Mouse (Mus musculus) kidney, postnatal 4 days (tissue): Measurements from ENCODE around the gene 1520401A03Rik.

ENCODE experiments used
- DNase-seq, 2 experiments: peaks; one replicate each; pipeline ENCODE4 v3.0.0; 2021; ENCODE audit warnings: mixed read lengths in 2 of 2

The 1520401A03Rik gene

DNA sequence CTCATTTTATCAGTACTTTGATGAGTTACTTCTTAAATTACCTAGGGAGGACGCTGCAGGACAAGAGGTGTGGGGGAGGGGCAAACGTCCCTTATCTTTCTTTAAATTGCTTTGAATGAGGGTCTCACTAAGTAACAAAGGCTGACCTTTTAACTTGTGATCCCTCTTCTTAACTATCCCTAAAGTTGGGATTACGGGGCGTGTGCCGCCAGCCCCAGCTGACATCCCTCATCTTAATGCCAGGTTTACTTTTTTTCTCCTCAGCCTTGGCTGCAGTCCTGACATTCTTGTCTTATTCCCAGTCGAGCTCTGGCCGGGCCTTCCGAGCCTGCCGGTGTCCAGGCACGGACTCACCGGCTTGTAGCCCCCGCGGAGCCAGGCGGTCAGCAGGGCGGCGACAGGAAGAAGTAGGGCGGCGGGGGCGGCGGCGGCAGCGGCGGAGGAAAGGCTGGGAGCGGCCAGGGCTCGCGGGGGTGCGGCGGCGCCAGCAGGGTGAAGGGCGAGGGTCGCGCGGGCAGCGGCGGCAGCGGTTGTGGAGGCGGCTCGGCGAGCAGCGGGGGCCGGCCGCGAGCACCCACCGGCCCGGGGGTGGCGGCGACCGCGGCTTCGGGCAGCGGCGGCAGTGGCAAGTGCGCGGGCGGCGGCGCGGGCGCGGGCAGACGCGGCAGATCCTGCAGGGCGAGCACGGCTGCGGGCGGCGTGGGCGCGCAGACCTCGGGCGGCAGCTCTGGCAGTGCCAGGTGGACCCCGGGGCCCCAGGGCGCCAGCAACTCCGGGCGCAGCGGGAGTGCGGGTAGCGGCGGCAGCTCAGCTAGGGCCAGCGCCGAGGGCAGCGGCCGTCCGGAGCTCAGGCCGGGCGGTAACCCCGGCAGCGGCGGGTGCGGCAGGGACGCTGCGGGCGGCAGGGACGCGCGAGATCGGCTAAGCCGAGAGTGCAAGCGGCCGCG is 23.2 kb downstream of the 1520401A03Rik start:
- DNase-seq = peak; percentile 52 to 67

DNA sequence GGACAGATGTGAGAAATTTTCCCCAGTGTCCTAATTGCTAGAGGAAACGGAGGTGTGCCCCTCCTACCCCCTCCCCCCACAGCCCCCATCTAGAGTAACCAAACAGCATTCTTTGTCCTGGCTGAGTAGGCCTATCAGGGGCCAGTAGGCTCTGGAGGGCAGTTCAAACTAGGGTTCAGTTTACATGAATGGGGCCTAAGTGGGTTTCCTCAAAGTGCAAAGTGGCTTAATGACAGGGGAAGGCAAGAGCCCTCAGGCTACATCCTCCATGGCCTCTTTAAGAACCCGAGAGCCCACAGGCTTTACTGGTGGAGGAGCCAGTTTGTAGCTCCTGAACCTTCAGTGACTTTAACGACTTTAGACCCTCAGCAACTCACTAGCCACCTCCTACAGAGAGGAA is 26.8 kb downstream of the 1520401A03Rik start:
- no peak for DNase-seq

DNA sequence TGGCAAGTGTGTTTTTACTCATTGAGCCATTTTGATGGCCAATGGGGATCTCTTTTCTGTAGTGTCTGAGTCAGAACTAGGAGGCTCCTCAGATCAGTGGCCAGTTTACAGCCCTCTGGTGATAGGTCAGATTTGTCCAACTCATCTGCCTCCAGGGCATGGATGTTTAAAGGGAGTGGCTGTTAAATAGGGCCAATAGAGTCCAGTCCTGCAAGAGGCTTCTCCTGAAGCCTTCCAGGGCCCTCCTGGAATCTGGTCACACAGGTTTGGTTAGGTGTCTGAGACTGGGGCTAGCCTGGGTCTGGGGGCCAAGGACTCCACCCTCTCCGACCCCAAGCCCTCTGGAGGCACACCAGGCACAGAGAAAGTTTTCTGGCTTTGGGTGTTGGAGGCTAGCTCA is 28.1 kb downstream of the 1520401A03Rik start:
- DNase-seq = no peak

DNA sequence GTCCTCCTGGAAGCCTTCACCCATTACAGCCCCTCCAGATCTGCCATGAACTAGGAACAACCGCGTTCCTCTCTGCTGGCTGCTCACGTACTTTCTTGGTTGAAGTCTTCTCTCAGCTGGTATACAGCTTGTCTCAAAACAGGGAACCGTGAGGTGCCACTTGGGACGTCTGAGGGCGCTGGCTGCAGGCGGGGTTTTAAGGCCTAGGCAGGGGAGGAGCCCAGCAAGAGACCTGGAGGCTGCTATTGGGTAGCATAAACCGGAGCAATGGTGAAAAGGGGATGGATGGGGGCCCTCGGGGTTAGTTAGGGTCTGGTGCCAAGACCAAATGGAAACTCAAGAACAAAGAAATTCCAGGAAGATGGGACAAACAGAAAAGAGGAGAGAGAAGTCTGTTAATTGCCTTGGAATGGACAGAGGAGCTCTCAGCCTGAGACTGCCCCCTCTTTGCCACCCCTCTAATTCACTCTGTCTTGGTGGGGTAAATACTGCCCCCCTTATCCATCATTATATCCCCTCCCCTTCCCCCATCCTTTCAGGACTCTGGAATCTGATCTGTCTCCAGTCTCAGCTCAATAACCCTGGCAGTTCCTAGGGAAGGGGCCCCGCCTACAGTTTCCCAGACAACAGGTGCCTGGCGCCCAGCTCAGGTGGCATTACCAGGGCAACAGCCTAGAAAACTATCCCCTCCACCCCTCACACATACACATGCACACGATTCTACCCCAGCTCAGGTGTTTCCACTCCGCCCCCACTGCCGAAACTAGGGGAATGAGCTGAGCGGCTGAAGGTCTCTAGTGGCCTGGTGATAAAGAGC is 38.5 kb downstream of the 1520401A03Rik start, which contains the start of gene Cldn9:
Gene Cldn9, minus strand, starts transcription at position 171 of the 817 bp plus-strand sequence.
- DNase-seq = peak; percentile 66 to 76

DNA sequence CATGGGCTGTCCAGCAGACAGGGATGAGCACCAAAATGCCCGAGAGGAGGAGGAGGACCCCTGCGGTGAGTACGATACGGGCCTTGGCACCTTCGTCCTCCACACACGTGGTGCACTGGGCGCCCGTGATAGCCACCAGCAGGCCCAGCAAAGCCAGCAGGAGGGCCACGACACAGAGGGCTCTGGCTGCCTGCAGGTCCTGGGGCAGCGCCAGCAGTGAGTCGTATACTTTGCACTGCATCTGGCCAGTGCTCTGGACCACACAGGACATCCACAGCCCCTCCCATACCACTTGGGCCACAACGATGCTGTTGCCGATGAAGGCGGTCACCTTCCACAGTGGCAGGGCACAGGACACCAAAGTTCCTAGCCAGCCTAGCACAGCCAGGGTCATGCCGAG is 39.4 kb downstream of the 1520401A03Rik start:
- no peak for DNase-seq

DNA sequence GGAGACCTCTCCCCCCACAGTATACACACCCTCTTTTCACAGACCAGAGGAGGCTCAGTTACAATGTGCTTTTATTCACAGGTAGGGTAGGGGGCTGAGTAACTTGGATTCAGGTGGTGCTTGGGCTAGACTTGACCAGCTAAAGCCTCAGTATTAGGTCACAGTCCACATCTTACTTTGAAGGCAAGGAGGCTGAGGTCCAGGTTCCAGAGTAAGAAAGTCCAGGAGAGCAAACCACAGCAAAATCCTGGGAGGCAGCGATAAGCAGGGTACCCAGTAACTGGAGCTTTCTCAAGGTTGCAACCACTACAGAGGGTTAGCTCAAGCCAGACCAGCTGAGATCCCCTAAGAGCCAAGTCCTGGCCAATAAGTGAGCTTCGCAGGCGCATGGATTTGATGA is 40.1 kb downstream of the 1520401A03Rik start:
- no peak for DNase-seq

DNA sequence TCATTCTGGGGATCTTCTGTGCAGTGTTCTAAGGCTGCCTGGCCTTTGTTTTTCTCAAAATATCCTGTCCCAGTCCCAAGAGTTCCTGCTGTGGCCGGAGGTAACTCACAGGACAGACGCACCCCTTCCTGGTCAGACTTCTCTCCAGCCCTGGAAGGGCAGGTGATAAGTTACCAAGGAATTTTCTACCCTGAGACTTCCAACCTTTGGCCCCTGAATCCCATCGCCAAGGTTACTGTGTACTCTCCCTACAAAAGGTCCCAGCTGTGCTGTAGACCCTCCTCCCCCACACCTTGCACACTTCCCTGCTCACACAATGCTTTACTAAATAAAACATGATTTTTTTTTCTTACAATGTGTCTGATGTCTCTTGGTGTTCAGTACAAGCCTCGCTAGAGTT is 40.5 kb downstream of the 1520401A03Rik start:
- DNase-seq = no peak

DNA sequence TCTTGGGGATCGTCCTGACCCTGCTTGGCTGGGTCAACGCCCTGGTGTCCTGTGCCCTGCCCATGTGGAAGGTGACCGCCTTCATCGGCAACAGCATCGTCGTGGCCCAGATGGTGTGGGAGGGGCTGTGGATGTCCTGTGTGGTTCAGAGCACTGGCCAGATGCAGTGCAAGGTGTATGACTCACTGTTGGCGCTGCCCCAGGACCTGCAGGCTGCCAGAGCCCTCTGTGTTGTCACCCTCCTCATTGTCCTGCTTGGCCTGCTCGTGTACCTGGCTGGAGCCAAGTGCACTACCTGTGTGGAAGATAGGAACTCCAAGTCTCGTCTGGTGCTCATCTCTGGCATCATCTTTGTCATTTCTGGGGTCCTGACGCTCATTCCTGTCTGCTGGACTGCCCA is 41.5 kb downstream of the 1520401A03Rik start:
- DNase-seq = no peak

DNA sequence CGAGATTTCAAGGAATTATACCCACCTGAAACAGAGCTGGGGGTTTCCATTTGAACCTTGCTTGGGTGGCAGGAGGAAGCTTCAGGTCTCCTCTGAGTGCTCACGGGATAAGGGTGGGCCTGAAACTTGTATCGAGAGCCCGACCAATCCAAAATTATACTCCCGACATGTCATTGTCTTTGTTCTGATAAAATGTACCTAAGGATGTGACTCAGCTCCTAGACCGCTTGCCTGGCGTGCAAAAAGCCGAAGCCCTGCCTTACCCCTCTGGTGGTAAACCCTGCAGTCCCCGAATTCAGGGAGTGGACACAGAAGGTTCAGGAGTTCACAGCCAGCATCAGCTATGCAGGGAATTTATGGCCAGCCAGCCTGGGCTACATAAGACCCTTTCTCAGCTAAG is 42.2 kb downstream of the 1520401A03Rik start:
- no peak for DNase-seq

DNA sequence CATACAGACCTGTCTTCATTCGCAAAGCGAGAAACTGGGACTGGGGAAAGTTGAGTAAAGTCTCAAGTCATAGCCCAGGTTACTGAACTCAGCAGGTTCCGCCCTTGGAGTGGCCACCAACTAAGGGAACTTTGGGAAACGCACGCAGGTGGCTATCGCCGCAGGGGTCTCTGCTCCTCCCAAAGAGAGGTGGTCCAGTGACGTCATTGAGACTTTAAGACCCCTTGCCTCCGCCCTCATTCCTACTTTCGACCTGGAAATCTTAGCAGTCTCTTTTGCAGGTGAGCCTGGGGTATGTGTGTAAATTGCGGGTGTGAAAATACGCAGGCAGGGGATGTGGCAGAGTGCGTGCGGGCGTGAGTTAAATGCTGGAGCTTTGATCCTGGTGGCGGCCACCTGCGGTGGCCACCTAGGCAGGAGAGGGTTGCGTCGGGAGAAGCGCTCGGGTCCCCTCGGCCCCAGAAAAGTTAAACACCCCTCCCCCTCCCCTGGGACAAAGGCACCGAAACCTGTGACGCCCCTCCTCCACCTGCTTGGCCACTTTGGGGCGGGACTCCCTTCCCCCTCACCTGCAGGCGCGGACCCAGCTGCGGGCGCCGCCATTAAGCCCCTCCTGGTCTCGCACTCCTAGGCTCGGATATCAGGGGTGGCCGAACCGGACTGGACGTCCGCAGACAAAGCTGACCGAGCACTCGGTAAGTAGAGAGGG is 43.3 kb downstream of the 1520401A03Rik start, which contains the start of gene Cldn6:
Gene Cldn6, plus strand, starts transcription at position 123 of the 709 bp plus-strand sequence.
- DNase-seq = peak; percentile 53 to 70

DNA sequence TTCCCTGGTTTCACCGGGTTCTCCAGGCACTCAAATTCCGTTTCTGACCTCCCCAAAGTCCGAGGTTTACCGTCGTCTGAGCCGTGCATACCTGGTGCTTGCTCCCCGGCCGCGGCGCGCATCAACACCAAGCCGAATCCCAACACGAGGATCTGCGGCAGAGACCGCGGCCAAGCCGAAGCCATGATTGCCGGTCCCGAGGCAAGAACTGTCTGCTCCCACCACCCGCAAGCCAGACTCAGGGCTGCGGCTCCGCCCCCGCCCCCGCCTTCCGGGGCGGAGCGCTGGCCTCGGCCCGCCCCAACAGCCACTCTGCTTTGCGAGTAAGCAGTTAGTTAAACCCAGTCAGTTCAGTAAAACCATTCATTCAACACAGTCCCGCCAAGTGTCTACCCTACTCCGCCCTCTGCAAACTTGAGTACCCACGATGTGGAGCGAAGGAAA is 45.3 kb downstream of the 1520401A03Rik start, which contains the start of gene Tnfrsf12a:
Gene Tnfrsf12a, minus strand, starts transcription at position 233 of the 444 bp plus-strand sequence.
- peak; percentile 85 to 91 for DNase-seq

DNA sequence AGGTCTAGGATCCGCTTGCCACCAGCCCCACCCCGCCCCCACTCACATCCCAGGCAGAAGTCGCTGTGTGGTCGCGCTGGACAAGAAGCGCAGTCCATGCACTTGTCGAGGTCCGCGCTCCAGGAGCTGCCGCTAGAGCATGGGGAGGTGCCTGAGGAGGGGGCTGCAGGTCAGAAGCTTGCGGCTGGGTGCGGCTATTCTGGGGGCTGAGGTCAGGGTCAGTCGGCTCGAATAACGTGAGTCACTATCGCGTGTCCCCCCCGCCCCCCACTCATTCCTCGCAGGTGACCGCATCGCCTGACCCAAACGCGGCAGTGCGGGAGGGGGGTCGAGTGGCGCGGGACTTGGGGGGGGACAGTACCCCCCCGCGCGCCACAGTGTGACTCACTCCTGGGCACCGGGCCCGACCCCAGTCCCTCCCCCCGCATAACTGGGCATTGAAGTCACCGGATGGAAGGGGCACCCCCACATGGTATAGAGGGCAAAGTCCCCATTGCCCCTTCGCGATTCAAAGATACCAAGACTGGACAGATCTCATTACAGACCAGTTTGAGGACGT is 46.0 kb downstream of the 1520401A03Rik start:
- DNase-seq = peak; percentile 52 to 72

DNA sequence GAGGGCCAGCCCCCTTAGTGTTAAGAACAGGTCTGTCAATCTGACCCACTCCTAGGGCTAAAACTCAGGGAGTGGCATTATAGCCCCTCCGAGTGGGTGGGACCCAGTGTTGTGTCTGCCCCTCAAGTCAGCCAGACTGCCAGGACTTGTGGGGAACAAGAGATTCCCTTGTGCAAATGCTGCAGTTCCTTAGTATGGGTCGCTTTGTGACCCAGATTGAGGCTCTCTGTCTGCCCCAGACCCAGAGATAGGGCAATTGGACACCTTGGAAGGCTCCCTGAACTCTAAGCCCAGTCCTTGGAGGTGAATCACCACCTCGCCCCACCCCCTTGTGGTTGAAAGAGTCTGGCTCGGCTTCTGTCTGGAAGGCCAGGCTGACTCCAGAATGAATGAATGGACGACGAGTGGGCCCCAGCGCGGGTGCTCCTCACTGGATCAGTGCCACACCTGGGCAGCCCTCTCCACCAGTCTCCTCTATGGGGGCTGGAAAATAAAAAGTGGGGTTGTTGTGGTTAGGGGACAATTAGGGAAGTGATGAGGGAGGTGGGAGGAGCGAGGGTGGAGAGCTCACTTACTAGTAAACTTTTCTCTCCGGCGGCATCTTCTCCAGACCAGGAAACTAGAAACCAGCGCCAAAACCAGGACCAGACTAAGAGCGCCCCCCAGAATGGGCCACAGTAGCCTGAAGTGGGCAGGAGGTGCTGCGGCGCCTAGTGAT is 46.9 kb downstream of the 1520401A03Rik start:
- DNase-seq = peak; percentile 58 to 76

DNA sequence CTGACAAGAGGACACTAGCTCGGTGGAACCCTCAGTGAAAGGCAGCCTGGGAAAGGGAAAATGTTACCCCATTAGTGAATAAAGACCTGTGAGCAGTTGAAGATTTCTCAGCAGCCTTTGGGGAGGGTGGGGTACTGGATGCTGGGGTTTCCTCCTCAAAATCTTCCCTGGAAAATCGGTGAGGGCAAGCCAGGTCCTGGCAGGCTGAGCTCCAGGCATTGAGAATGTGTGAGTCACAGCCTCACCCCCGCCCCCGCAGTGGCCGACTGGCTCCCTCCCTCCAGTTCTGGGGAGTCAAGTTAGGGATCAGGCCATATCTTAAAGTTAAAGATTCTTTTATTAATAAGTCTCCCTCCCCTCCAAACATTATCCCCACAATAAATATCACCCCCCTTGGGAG is 47.5 kb downstream of the 1520401A03Rik start:
- DNase-seq = peak; percentile 57 to 73

DNA sequence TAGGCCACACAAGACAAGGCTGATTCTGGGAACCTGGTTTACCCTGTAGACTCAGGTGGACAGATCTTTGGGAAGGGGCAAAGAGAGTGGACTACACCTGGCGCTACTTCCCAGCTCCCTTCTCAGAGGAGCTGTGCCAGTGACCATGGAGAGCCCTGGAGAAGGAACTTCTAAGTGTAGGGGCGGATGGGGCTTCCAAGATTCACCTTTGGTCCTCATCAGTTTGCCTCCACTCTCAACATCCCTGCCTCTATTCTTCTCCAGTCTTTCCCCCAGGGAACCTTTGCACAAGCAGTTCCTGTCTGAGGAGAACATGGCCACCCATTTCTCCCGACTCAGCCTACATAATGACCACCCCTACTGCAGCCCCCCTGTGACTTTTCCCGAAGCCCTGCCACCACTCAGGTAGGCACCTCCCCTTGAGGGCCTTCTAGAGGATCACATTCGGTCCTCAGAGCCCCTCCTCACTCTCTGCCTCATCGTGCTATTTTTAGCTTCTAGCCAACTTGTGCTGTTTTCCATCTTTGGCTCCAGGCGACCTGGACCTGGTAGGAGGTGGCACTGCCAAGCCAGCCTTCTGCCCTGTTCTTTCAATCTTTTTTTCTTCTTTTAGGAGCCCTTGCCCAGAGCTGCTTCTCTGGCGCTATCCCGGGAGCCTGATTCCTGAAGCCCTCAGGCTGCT is 48.2 kb downstream of the 1520401A03Rik start:
- DNase-seq = no peak

DNA sequence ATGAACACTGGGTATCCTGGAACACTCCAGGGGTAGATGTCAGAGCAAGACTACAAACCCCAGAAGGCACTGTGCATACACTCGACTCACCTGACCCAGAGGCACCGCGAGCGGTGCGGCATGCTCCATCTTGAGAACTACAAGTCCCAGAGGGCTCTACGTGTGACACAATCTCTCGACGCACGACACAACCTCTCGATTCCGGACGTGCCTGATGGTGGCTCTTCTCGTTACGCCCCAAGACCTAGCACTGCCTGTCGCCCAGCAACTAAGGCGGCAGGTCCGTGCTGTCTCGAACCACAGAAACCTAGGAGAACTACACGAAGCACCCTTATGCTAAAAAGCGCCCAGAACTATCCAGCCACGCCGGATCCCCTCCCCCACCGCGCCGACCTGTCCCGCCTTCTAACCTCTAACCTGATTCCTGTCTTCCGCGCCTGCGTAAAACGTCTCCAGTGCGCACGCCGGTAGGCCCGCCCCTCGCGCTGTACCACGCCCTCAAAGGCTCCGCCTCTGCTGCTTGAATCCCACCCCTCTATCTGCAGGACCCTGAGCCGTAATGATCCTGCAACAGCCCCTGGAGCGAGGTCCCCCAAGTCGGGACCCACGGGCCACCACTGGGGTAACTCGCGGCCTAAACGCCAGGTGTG is 49.0 kb downstream of the 1520401A03Rik start, which contains the start of the genes Hcfc1r1 and Thoc6:
Gene Hcfc1r1, plus strand, starts transcription at position 173 of the 650 bp plus-strand sequence.
Gene Thoc6, minus strand, starts transcription at position 459 of the 650 bp plus-strand sequence.
- DNase-seq = peak; percentile 93 to 95

DNA sequence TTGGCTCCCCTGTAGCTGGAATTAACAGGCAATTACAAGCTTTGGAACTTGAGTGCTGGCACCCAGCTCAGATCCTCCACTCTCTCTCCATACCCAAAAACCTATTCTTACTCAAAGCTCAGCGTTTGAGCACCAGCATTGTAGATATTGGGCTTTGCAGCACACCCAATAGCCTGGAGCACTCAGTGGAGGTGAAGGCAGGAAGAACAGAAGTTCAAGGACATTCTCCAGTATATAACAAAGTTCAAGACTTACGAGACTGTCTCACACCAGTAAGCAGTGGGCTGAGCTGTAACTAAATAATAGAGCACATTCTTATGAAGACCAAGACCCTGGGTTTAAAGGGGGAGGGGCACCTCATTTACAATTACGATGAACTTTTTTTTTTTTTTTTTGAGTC is 49.8 kb downstream of the 1520401A03Rik start:
- no peak for DNase-seq

DNA sequence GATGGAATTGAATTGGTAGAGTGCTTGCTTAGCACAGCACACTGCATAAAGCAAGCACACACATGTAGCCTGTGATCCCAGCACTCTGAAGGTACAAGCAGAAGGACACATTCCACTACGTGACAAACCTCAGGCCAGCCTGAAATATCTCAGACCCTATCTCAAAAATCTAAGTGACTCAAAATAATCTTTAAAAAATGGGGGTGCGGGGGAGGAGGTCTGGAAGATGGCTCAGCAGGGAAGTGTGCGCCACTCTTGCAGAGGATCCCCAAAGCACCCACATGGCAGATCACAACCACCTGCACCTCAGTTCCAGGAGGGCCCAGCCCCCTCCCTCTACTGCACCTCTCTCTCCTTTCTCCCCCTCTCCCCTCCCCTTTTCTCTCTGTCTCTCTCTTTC is 51.1 kb downstream of the 1520401A03Rik start:
- no peak for DNase-seq

DNA sequence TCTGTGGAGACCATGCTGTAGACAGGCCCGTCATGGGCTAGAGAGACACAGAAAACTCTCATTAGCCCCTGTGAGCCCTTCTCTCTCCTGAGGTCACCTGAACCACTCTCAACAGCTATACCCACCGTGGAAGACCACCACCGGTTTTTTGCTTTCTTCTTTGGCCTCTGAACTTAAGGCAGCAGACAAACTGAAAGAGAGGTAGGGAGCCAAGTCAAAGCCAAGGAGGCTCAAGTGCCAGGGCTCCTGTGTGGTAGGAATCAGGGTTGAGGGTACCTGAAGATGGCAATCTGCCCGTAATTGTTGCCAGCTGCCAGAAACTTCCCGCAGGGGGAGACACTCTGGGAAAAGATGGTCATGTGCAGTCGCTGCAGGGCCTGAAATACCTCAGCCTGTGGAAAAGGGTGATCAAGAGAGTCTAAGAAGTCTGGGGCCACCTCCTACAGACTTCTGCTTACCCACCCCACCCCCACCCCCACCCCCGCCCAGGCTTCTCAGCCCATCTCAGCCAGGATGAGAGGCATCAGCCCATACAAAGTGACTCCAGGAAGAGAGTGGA is 52.0 kb downstream of the 1520401A03Rik start:
- no peak for DNase-seq

DNA sequence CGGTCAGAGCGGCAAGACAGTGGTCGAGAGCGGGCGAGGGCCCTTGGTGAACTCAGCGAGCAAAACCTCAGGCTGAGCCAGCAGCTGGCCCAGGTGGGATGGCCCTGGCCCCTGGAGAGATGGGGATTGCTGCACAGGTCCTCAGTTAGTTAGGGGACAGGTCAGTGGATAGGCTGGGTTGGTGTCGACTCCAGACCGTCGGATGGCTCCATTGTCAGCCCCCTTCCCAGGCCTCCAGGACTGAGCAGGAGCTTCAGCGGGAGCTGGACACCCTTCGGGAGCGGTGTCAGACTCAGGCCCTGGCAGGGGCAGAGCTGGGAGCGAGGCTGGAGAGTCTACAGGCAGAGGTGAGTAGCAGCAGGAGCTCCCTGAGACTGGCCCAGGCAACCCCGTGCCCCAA is 57.1 kb downstream of the 1520401A03Rik start:
- no peak for DNase-seq
